Mouse (Mus musculus): ENCODE data around the gene Nptx2. TPM values are rescaled to one million over a fixed set of nuclear protein-coding genes. Genes with fewer than 3 reads are reported as not detected.

Nptx2 gene
- polyA plus RNA-seq, 1 experiment = not detected

GRCm38 (mm10) chr5:144520096-144520495, 25.6 kb upstream of the Nptx2 start:
- TF ChIP-seq POLR2A (IDR thresholded peaks at IDR 0.05; ENCODE audit: borderline replicate concordance, low read depth, low read length) (no peak), CTCF (IDR thresholded peaks at IDR 0.05; ENCODE audit: low read depth, low read length) (no peak)
- no peaks in the 10 kb centered on the region for H3K4me1 ChIP-seq (ENCODE audit: control insufficient read depth, insufficient read depth, low read length)

GRCm38 (mm10) chr5:144524774-144525173, 20.9 kb upstream of the Nptx2 start:
- TF ChIP-seq CTCF (IDR thresholded peaks at IDR 0.05; ENCODE audit: low read depth, low read length) = no peak
- TF ChIP-seq POLR2A (IDR thresholded peaks at IDR 0.05; ENCODE audit: borderline replicate concordance, low read depth, low read length) = no peak
- no peak overlapping the region for H3K4me3 ChIP-seq (ENCODE audit: insufficient read depth, low read length)
- H3K27ac ChIP-seq (ENCODE audit: insufficient read depth, low read depth, low read length) = no peak overlapping the region

More at GRCm38 (mm10) chr5:144520096-144520495, 25.6 kb upstream of the Nptx2 start:
- no peak overlapping the region for H3K4me3 ChIP-seq (ENCODE audit: insufficient read depth, low read length)
- no peak overlapping the region for H3K27ac ChIP-seq (ENCODE audit: insufficient read depth, low read depth, low read length)

GRCm38 (mm10) chr5:144529123-144529522, 16.6 kb upstream of the Nptx2 start:
- Histone ChIP-seq H3K4me1 (ENCODE audit: control insufficient read depth, insufficient read depth, low read length) (no peaks in the 10 kb centered on the region), H3K27ac (ENCODE audit: insufficient read depth, low read depth, low read length) (no peak overlapping the region), H3K4me3 (ENCODE audit: insufficient read depth, low read length) (no peak overlapping the region)
- no peak for TF ChIP-seq CTCF (IDR thresholded peaks at IDR 0.05; ENCODE audit: low read depth, low read length)
- TF ChIP-seq POLR2A (IDR thresholded peaks at IDR 0.05; ENCODE audit: borderline replicate concordance, low read depth, low read length) = no peak

More at GRCm38 (mm10) chr5:144524774-144525173, 20.9 kb upstream of the Nptx2 start:
- H3K4me1 ChIP-seq (ENCODE audit: control insufficient read depth, insufficient read depth, low read length) = no peaks in the 10 kb centered on the region

GRCm38 (mm10) chr5:144542711-144543308, 2.9 kb upstream of the Nptx2 start:
- Histone ChIP-seq H3K4me3 (ENCODE audit: insufficient read depth, low read length) (no peak overlapping the region), H3K27ac (ENCODE audit: insufficient read depth, low read depth, low read length) (no peak overlapping the region), H3K4me1 (ENCODE audit: control insufficient read depth, insufficient read depth, low read length) (no peaks in the 10 kb centered on the region)
- no peak for TF ChIP-seq POLR2A (IDR thresholded peaks at IDR 0.05; ENCODE audit: borderline replicate concordance, low read depth, low read length)
- TF ChIP-seq CTCF (IDR thresholded peaks at IDR 0.05; ENCODE audit: low read depth, low read length) = no peak

- TF ChIP-seq POLR2A (IDR thresholded peaks at IDR 0.05; ENCODE audit: borderline replicate concordance, low read depth, low read length) (no peak), CTCF (IDR thresholded peaks at IDR 0.05; ENCODE audit: low read depth, low read length) (no peak)
Observed at GRCm38 (mm10) chr5:144546423-144546995, 807 bp downstream of the Nptx2 start.

GRCm38 (mm10) chr5:144547333-144547878, 1.7 kb downstream of the Nptx2 start:
- TF ChIP-seq CTCF (IDR thresholded peaks at IDR 0.05; ENCODE audit: low read depth, low read length) = no peak
- no peak for TF ChIP-seq POLR2A (IDR thresholded peaks at IDR 0.05; ENCODE audit: borderline replicate concordance, low read depth, low read length)
- no peaks in the 10 kb centered on the region for H3K4me1 ChIP-seq (ENCODE audit: control insufficient read depth, insufficient read depth, low read length)
- no peak overlapping the region for H3K27ac ChIP-seq (ENCODE audit: insufficient read depth, low read depth, low read length)
- H3K4me3 ChIP-seq (ENCODE audit: insufficient read depth, low read length) = no peak overlapping the region

More at GRCm38 (mm10) chr5:144546423-144546995, 807 bp downstream of the Nptx2 start:
- Histone ChIP-seq H3K27ac (ENCODE audit: insufficient read depth, low read depth, low read length) (no peak overlapping the region), H3K4me3 (ENCODE audit: insufficient read depth, low read length) (no peak overlapping the region), H3K4me1 (ENCODE audit: control insufficient read depth, insufficient read depth, low read length) (no peaks in the 10 kb centered on the region)

GRCm38 (mm10) chr5:144548079-144548631, 2.5 kb downstream of the Nptx2 start:
- no peak overlapping the region for H3K27ac ChIP-seq (ENCODE audit: insufficient read depth, low read depth, low read length)
- no peaks in the 10 kb centered on the region for H3K4me1 ChIP-seq (ENCODE audit: control insufficient read depth, insufficient read depth, low read length)
- no peak for TF ChIP-seq POLR2A (IDR thresholded peaks at IDR 0.05; ENCODE audit: borderline replicate concordance, low read depth, low read length)
- no peak for TF ChIP-seq CTCF (IDR thresholded peaks at IDR 0.05; ENCODE audit: low read depth, low read length)
- H3K4me3 ChIP-seq (ENCODE audit: insufficient read depth, low read length) = no peak overlapping the region

- Histone ChIP-seq H3K4me3 (ENCODE audit: insufficient read depth, low read length) (no peak overlapping the region), H3K27ac (ENCODE audit: insufficient read depth, low read depth, low read length) (no peak overlapping the region), H3K4me1 (ENCODE audit: control insufficient read depth, insufficient read depth, low read length) (no peaks in the 10 kb centered on the region)
- no peak for TF ChIP-seq CTCF (IDR thresholded peaks at IDR 0.05; ENCODE audit: low read depth, low read length)
- no peak for TF ChIP-seq POLR2A (IDR thresholded peaks at IDR 0.05; ENCODE audit: borderline replicate concordance, low read depth, low read length)
Observed at GRCm38 (mm10) chr5:144550003-144550402, 4.3 kb downstream of the Nptx2 start.

GRCm38 (mm10) chr5:144550622-144551137, 5.0 kb downstream of the Nptx2 start:
- no peaks in the 10 kb centered on the region for H3K4me1 ChIP-seq (ENCODE audit: control insufficient read depth, insufficient read depth, low read length)
- no peak for TF ChIP-seq POLR2A (IDR thresholded peaks at IDR 0.05; ENCODE audit: borderline replicate concordance, low read depth, low read length)
- no peak for TF ChIP-seq CTCF (IDR thresholded peaks at IDR 0.05; ENCODE audit: low read depth, low read length)
- H3K27ac ChIP-seq (ENCODE audit: insufficient read depth, low read depth, low read length) = no peak overlapping the region
- H3K4me3 ChIP-seq (ENCODE audit: insufficient read depth, low read length) = no peak overlapping the region

GRCm38 (mm10) chr5:144556710-144557109, 11.0 kb downstream of the Nptx2 start:
- Histone ChIP-seq H3K4me1 (ENCODE audit: control insufficient read depth, insufficient read depth, low read length) (no peaks in the 10 kb centered on the region), H3K27ac (ENCODE audit: insufficient read depth, low read depth, low read length) (no peak overlapping the region), H3K4me3 (ENCODE audit: insufficient read depth, low read length) (no peak overlapping the region)
- no peak for TF ChIP-seq CTCF (IDR thresholded peaks at IDR 0.05; ENCODE audit: low read depth, low read length)
- TF ChIP-seq POLR2A (IDR thresholded peaks at IDR 0.05; ENCODE audit: borderline replicate concordance, low read depth, low read length) = no peak

All from bone marrow macrophage, adult 2 months (primary cell).